Mouse (Mus musculus) neutrophil, adult 5-6 weeks (primary cell): Measurements from ENCODE around the gene Mdk. TPM values are rescaled to one million over a fixed set of nuclear protein-coding genes. Genes with fewer than 3 reads are reported as not detected.
A peak's percentile ranks its signal among the peaks of the same experiment; 100 is the strongest.

Experiments
- ATAC-seq: fragments of 151-379, 151-347 bp; 2 replicates; pipeline ENCODE4 v1.8.0; 2017; ENCODE audit warnings: mild to moderate bottlenecking, moderate TSS enrichment; ENCODE audit not compliant: insufficient number of reproducible peaks, poor library complexity, low FRiP score, severe bottlenecking; ENCODE audit errors: extremely low read depth
- total RNA-seq: library from RNA; stranded (forward); fragments of 200-1000 nt; gene quantifications from 2 replicates; pipeline ENCODE4 v1.2.3, GENCODE M21; 2017

Gene Mdk
- total RNA-seq, 1 experiment from 2014 or later: 1.3 TPM

DNA sequence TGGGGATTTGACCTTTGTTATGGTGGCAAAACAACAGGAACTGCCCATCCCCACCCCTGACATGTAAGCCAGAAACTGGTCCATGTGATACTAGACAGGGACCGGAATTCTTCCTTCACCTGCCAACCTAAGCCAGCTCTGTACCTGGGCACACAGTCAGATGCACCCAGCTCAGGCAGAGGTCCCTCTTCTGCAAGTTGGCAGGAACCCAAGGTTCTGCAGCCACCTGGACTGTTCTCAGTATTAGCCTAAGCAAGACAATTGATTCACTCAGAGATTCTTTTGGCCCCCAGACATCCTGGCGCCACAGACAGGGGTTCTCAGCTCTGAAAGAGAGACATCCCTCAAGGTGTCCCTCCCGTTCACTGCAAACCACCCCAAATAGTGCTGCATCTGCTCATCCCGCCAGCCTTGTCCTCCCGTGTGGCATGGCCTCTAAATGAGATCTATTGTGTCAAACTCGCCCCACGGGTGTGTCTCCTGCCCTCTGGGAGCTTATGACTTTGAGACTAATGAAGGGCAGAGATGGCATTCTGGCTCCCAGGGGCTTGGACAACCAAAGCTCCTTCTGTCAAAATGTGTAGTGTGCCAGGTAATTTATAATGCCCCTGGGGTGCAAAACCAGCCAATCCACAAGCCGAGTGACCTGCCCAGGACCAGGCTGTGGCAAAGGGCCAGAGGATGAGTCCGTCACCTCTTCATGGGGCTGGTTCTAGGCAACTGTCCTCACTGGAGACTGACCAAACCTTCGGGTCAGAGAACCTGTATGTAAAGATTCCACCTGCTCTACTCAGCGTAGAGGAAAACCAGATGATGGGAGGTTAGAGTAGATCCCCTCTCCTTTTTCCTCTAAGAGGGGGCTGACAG, 27.7 kb upstream of the Mdk start:
- no peak for ATAC-seq

DNA sequence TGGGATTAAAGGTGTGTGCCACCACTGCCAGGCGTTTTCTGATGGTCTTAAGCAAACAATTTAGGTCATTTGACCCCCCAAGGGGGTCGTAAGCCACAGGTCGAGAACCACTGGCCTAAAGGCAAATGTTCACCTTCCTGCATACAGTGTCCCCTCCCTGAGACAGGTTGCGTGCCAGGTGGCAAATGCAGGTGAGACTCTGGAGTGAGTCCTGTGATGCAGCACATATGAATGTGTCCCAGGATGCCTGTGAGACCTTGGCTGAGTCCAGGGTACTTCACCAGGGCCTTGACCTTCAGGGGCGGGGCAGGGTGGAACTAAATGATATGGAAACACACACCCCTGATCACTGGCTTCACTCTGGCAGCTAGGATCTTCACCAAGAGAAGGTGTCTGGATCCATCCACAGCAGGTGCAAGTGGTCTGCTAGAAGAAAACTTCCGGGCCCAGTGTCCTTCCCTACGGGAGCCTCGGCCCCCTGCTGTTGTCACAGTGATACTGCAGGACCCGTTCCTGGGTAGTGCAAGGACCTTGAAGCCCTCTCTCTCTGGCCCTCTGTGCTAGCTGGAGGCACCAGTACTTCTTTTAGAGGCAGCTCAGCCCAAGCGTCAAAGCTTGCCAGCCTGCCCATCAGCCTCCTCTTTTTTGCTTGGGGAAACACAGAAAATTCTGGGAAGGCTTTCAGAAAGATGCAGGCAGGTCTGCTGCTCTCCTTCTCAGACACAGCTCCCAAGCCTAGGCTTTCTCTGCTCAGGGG, 26.8 kb upstream of the Mdk start:
- ATAC-seq: 0 out of 2 replicates have a peak, but pooled peaks have one; percentile 27

DNA sequence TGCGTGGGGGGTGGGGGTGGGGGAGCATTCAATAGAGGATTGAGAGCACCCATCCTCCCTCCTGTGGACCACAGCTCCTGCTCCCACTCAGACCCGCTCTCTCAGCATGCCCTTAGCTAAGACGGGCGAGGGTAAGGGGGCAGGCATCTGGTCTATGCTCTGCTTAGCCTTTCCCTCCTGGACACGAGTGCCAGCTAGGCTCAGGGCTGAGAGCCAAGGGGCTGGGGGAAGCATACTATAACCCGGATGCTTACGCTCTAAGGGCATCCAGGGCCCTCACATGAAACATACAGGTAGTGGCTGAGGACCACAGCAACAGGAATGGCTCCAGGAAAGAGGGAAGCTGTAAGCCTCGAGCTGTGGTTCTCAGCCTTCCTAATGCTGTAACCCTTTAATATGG, 26.0 kb upstream of the Mdk start:
- no peak for ATAC-seq

DNA sequence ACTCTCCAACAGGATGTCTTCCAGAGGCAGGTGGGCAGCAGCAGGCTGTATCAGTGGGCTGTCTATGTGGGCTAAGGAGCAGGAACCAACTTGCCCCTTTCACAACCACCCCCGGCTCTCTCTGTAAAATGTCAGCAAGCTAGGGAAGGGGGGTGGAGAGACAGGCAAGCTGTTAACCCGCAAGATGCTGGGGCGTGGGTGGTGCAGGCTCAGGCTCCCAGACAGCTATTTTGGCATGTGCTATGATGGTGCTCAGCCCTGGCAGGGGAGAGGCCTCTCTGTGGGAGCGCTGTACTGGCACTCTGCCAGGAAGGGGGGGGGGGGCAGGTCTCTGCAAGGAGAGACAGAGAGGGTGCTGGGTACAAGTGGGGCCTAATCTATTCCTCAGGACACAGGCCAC, 25.0 kb upstream of the Mdk start:
- no peak for ATAC-seq

DNA sequence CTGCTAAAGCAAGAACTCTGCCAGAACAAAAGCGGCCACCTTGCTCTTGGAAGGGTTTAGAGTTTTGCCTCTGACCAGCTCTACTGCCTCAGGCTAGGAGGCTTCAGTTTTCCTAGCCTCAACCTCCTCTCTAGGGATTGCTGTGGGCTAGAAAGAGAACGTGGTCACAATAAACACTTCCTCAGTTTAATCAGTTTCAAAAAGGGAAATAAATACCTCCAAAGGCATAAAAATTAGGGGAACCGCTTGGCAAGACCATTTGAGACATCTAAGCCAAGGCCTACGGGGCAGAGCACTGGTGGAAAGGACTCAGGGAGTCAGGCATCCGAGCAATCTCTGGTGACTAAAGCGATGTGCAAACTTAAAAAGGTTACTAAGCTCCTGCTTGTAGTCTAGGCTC, 23.8 kb upstream of the Mdk start:
- ATAC-seq: no peak

DNA sequence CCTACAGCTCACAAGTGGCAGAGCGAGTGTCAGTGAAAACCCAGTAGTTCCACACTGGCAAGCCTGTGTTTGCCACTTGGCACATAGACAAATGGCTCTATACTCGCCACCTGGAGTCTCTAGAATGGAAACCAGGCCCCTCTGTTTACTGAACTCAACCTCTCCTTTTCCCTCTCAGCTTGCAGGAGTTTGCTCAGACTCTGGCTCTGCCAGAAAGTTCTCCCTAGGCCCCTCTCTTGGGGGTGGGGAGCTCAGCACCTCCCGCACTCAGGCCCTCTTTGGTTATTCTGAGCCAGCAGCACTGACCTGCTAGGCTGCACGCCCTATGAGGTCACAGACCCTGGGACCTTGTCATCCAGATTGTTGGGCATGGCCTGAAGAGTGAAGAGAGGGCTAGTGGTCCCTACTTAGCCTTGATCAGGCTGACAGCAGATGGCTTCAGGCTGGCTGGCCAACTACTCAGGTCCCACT, 23.1 kb upstream of the Mdk start:
- no peak for ATAC-seq

DNA sequence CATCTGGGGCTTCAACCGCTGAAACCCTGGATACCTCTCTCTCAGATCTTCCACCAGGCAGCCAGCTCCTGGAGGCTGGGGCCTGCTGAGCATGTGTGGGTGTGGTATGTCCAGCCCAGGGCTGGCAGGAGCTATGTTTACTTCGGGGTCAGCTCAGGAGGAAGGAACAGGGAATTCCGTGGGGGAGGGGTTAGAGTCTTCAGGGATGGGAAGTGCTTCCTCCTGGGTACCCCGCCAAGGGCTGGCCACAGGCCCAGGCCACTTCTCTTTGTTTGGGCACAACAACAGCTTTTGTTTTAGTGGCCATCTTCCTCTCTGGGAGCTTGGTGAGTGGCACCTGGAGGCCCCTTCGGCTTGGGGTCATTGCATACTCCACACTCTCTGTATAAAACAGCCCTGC, 21.7 kb upstream of the Mdk start:
- no peak for ATAC-seq

DNA sequence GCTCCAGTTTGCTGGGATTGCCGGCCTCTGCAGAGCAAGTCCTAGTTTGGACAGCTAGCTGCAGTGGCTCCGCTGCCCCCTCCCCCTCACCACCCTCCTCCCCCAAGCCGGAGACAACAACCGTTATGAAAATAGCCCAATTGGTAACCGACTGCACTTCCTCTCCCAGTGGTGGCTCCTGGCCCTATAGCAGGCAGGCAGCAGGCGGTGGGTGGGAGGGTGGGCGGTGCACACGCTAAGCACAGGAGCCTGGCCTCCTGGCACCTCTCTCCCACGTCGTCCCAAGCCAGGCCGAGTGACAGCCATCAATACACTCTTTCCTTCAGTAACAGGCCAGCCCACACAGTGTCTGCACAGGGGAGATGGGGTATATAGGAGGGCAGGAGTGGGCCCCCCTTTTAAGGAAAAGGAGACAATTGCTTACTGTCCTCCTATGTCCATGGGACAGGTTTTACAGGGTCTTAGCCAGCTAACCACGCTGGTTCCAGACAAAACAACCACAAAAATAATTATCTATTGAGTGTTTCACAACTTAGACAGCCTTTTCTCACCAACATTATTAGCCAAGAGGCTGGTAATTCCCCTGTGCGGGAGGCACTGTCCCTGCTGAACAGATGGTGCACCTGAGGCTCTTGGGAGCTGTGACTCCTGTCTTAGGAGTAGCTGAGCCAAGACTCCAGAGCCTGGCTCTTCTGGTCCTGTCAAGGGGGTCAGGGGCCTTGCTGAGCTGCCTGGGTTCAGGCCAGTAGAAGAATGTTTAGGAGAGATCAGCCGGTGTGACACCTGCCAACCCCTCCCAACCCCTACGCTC, 18.4 kb upstream of the Mdk start:
- peak; percentile 57; the same call in 1 of the 2 replicates for ATAC-seq

DNA sequence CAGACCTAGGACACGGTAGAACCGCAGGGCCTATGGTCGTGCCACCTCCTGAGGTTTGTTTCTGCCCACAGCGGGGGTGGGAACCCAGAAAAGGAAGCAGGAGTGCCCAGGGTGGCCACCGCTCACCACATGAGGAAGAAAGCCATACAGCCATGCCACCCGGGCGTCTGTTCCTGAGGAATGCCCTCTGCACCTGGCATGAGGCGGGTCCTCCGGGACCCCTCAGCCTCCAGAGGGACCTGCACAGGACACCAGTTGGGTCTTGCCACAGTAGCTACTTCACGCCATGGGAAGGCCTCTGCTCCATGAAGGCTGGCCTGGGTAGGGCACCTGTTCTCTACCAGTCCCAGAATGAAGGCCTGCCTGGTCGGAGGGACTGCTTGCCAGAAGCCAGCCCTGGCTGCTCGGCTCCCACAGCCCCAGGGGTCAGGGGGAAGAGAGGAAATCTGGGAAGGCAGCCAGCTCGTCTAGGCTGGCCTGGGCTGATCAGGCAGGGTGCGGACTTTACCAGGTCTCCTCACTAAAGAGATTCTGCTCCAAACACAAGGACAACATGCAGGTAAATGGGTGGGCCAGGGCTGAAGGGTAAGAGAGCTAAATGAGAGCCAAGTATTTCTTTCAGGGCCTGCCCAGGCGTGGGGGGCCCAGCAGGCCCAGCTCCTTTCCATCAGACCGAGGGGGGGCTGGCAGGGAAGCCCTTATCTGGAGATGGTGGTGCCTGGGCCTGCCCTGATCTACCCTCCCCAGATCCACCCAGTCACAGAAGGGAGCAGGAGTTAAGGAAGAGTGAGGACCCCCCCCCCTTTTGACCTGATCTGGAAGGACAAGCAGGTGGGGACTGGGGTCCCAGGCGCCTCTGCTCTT, 17.5 kb upstream of the Mdk start:
- ATAC-seq: no peak

DNA sequence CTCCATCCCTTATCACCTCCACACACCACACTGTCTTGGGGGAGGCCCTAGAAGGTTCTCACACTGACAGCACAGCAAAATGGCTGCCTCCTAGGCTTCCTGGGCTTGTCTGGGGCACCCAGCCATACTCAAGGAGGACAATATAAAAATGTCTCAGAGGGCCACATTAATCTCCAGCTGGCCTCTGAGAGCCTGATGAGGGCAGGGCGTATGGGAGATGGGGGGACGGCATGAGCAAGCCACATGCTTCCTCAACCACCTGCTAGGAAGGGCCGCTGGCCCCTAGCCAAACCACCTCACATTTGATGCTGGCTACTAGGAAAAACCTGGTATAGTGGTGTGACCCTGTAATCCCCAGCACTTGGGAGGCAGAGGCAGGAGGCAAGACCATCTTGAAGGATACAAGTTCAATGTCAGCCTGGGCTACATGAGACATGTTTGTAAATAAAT, 16.7 kb upstream of the Mdk start:
- ATAC-seq: no peak

DNA sequence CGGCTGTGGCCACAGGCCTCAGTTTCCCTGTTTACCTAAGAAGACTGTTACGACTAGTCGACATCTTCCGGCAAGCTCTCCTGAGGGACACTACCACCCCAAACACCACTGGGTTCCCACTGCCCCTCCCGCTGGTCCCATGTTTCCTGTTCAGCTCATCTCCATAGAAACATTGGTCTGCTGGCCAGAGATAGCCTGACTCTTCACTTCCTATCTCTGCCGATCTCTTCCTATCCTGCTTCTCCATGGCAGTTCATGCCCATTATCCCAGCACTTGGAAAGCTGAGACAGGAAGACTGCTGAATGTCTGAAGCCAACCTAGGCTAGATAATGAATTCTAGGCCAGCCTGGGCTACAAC, 16.0 kb upstream of the Mdk start:
- no peak for ATAC-seq

DNA sequence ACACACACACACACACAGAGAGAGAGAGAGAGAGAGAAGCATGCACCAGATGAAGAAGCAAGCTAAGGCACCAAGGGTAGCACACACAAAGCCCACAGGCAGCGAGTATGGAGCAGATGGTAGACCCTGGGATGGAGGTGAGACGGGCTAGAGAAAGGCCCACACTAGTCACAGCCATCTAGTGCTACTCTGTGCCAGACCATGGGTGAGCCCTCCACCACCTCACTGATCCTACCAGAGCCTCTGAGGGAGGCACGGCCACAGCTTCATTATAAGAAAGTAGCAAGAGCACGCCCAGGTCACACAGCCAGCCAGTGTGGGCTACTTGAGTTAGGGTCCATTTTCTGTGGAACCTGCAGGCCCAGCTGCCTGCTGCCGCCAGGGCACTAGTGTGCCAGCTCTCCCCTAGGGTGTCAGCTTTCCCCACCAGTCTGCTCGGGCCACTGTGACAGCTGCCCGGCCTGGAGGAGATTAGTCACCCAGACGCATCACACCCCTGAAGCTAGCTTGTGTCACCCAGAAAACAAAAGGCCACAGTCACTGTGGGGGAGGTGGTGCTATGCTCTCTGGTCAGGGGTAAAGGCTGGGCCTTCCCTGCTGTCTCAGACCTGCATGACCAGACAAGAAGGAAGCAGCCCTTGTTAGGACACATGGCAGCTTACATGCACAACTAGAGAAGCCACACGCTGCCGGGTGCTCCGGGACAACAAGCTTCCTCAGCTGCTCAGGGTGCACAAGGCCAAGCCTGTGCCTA, 15.5 kb upstream of the Mdk start:
- peak; percentile 68 for ATAC-seq

DNA sequence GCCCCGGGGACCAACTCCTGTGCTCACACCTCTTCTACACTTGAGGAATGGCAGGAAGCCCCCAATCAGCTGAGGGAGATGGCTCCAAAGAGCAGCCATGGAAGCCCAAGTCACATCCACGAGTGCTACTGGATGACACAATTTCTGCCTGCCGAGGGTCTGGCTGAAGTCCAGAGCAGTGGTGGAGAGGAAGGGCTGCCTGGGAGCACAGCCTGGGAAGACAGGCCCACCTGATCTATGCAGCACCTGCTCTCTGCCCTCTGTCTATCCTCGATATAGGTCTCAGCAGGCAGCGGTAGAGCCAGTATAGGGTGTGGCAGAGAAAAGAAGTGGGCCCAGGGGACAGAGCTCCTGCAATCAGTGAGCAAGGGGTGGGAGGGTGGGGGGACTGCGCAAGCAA, 14.7 kb upstream of the Mdk start:
- ATAC-seq: no peak

DNA sequence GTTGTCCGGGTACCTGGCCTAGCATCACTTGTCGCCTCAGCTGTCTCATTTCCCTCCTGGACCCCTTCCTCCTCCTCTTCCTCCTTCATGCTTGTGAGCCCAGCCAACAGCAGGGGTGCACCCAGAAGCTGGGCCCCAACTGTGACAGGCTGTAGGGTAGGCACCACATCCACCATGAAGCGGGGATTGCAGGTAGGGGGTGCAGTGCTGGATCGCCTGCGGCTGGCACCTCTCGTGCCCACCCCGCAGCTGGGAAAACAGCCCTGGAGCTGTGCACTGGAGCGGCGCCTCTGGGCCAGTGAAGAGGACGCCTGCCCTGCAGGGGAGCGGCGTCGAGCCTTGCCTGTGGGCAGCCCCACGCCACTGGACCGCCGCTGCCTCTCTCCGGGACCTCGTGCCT, 13.4 kb upstream of the Mdk start, which contains the start of gene Gm9821:
Gene Gm9821, plus strand, starts transcription at position 221 of the 400 bp plus-strand sequence.
- ATAC-seq: no peak

DNA sequence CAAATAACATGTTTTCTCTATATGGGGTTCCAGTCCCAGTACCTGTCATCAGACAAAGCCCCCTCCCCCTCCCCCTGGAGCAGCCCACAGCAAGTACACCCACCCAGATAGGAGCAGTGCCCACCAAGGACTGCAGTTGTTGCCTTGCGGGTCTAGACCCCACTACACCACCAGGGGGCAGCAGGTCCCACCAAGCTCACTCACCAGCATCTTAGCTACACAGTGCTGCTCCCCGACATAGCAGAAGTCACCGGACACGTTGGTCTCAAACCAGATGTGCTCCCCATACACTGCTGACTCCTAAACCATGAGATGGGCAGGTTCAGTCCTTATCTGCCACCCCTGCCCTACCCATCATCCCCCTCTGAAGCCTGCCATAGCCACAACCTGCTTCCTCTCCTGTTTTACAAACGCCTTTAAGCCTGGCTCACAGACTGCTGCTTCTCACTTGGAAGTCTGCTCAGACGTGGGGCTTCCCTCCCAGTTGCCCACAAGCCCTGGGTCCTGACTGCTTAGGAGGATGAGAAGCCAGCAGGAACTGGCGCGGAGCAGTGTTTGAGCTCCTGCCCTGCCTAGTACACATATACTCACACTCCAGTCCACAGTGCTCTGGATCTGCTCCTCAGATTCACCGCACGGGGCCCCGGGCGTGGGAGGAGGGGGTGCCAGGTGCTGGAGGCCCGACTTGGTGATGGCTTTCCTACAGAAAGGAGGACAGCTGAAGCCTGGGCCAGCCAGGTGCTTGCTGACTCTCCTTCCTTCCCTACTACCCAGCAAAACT, 12.3 kb upstream of the Mdk start:
- ATAC-seq: peak; percentile 59

DNA sequence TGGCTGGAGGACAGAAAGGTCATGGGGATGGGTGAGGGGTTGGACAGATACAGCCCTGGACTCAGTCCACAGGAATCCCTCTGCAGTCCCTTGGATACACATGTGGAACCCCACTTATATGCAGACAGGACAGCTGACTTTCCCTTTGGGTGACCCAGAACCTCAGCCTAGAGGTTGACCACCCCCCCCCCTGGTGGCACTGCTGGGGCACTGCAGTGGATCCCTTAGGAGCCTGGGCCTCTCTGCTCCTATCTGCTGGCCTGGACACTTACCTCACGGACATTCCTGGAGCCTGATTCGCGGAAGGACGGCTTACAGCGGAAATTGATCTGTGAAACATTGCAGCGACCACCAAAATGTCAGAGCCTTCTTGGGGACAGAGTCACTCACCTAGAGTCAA, 10.3 kb upstream of the Mdk start:
- no peak for ATAC-seq

DNA sequence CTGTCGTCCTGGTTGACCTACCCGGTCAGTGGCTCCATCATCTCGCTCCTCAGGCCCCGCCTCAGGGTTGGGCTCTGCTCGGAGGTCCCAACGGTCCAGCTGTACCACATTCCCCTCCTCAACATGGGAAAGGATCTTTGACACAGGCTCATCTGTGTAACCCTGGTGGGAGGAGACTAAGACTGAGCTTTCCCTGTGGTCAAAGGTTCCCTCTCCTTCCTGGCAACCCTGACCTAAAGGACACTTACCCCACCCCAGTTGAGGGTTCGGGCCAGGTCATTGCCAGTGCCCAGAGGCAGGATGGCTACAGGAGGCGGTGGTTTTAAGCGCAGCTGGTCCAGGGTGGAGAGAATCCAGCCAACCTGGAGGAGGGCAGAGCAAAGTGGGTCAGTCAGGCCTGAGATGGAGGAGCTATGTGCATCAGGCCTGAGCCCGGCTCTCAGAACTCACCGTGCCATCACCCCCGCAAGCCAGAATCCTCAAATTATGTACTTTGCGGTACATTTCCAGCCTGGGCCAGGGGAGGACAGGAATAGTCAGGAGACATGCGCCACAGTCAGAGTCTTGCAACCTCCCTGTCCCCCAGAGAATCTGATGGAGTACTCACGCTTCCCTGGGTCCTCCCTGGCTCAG, 7.3 kb upstream of the Mdk start:
- ATAC-seq: no peak
